In genomic region chr19:3832851-3833353, GRCm38 (mm10) we compare ENCODE assay signal across 9 mouse cellular contexts. TPM values are rescaled to one million over a fixed set of nuclear protein-coding genes. Genes with fewer than 3 reads are reported as not detected.
DNase-seq lines count a peak whose midpoint lies in the region; TF ChIP-seq lines count a peak whose summit lies in the region.
"Had no signal": no experiment of that assay in that cellular context is flagged by ENCODE, and none has a peak within 500 bp of the region (broad histone marks: within the 10 kb centered on the region; RNA-seq: fewer than 3 reads in every experiment).

No protein-coding gene starts in this region.

- H3K27me3 ChIP-seq in myocyte (ENCODE audit: control insufficient read depth, insufficient read depth, insufficient read length), result no peaks in the 10 kb centered on the region
- no peaks in the 10 kb centered on the region for H3K27me3 ChIP-seq in embryonic facial prominence, embryonic 10.5 days (replicated peaks; ENCODE audit: low read depth, poor library complexity, severe bottlenecking)
- H3K27me3 ChIP-seq in limb, embryonic 10.5 days (ENCODE audit: low read depth, poor library complexity, severe bottlenecking), result no peaks in the 10 kb centered on the region

- H3ac ChIP-seq in myocyte (ENCODE audit: control insufficient read depth, insufficient read length), result no peak overlapping the region

- WGBS in embryonic facial prominence, embryonic 10.5 days, result 65% methylated on average over 4 of the region's 4 CpGs
- 79% methylated on average over 4 of the region's 4 CpGs for WGBS in limb, embryonic 10.5 days

- peaks cover 5% of the 10 kb centered on the region for H3K4me1 ChIP-seq in embryonic facial prominence, embryonic 10.5 days
- no peaks in the 10 kb centered on the region for H3K4me1 ChIP-seq in limb, embryonic 10.5 days

- peak; percentile 12 for TF ChIP-seq POLR2A in myocyte (IDR thresholded peaks at IDR 0.05; ENCODE audit: insufficient read length, low read depth)

- no peak overlapping the region for H3K4me3 ChIP-seq in myocyte
- no peak overlapping the region for H3K4me3 ChIP-seq in embryonic facial prominence, embryonic 10.5 days
- no peak overlapping the region for H3K4me3 ChIP-seq in limb, embryonic 10.5 days

- H3K4me2 ChIP-seq in myocyte (ENCODE audit: low read depth), result peak overlapping the region; percentile 49

- no peaks in the 10 kb centered on the region for H3K79me2 ChIP-seq in myocyte (ENCODE audit: control insufficient read depth, insufficient read depth)

- no peaks in the 10 kb centered on the region for H3K36me3 ChIP-seq in myocyte (ENCODE audit: control insufficient read depth, insufficient read depth)
- no peaks in the 10 kb centered on the region for H3K36me3 ChIP-seq in embryonic facial prominence, embryonic 10.5 days (replicated peaks)
- no peaks in the 10 kb centered on the region for H3K36me3 ChIP-seq in limb, embryonic 10.5 days

- H3K27ac ChIP-seq in embryonic facial prominence, embryonic 10.5 days (replicated peaks), result no peak overlapping the region
- H3K27ac ChIP-seq in limb, embryonic 10.5 days, result no peak overlapping the region
- H3K27ac ChIP-seq: macrophage had no signal

- DNase-seq in 3T3-L1 (ENCODE audit: low read depth, low spot score), result peak; percentile 73
- peak; percentile 67 for DNase-seq in adrenal gland, postnatal 10 days
- peak; percentile 36 to 46 for DNase-seq in heart, adult 9 months (ENCODE audit: low spot score in 2 of 2)
- DNase-seq in kidney, postnatal 36 days, result peak; percentile 90 to 94
- no peak for DNase-seq in embryonic facial prominence, embryonic 10.5 days (ENCODE audit: low spot score)
- DNase-seq in limb, embryonic 10.5 days (ENCODE audit: low spot score), result no peak
- DNase-seq in frontal cortex, postnatal 10 days (ENCODE audit: low spot score in 2 of 2), result no peak

- H3K9me3 ChIP-seq in embryonic facial prominence, embryonic 10.5 days, result no peaks in the 10 kb centered on the region
- no peaks in the 10 kb centered on the region for H3K9me3 ChIP-seq in limb, embryonic 10.5 days (replicated peaks)

TF ChIP-seq in myocyte, 11 proteins besides CTCF, POLR2A, EP300 and RAD21:
- no peak for TF ChIP-seq REST (IDR thresholded peaks at IDR 0.05; ENCODE audit: insufficient read depth, insufficient read length)
- TF ChIP-seq MYOD1 (IDR thresholded peaks at IDR 0.05; ENCODE audit: control insufficient read depth in 1 of 3, insufficient read length in 2 of 3, low read depth in 2 of 3), result peak in 2 of 3 experiments; percentile 37 to 80
- no peak for TF ChIP-seq TCF3 (IDR thresholded peaks at IDR 0.05; ENCODE audit: insufficient read length, low read depth)
- TF ChIP-seq USF1 (IDR thresholded peaks at IDR 0.05; ENCODE audit: low read depth), result no peak
- TF ChIP-seq SRF (IDR thresholded peaks at IDR 0.05; ENCODE audit: control insufficient read depth, insufficient read length, low read depth), result no peak
- TF ChIP-seq POLR2AphosphoS2 (IDR thresholded peaks at IDR 0.05; ENCODE audit: insufficient read length, low read depth), result no peak
- TF ChIP-seq TCF12 (IDR thresholded peaks at IDR 0.05; ENCODE audit: insufficient read depth, poor library complexity, severe bottlenecking), result no peak
- TF ChIP-seq MYOG (IDR thresholded peaks at IDR 0.05; ENCODE audit: control insufficient read depth in 1 of 3, insufficient read depth in 1 of 3, insufficient read length in 2 of 3, low read depth in 2 of 3), result peak in 1 of 3 experiments; percentile 65
- no peak for TF ChIP-seq E2F4 (IDR thresholded peaks at IDR 0.05; ENCODE audit: insufficient read depth)
- TF ChIP-seq CEBPB (IDR thresholded peaks at IDR 0.05; ENCODE audit: insufficient read depth, poor library complexity, severe bottlenecking), result no peak
- TF ChIP-seq MAX (IDR thresholded peaks at IDR 0.05; ENCODE audit: low read depth), result no peak

RNA-seq across cellular contexts. Expression of gene Chka, which starts 18.7 kb away (rescaled TPM):
- total RNA-seq in adrenal gland, postnatal 10 days (2021), result 10 to 100 TPM; 46.6 to 53.1 TPM
- 35.5 TPM for polyA plus RNA-seq in myocyte (2012; fragmentation: generic; extraction: Trizol)
- polyA plus RNA-seq in embryonic facial prominence, embryonic 10.5 days (2016; fragmentation: Nextera tagmentation; extraction: Ambion mirVana), result 50.0 and 51.8 TPM in 2 replicates
- 48.5 and 50.0 TPM in 2 replicates for polyA plus RNA-seq in limb, embryonic 10.5 days (2016; fragmentation: Nextera tagmentation; extraction: Ambion mirVana)

Comparison
In these comparisons a context has a peak if more than half of its experiments do, and no peak if none do; other contexts are left out.
1. DNase-seq: peak in 3T3-L1 (single experiment), adrenal gland, postnatal 10 days (single experiment), heart, adult 9 months (2 of 2) and kidney, postnatal 36 days (2 of 2); none in embryonic facial prominence, embryonic 10.5 days (single experiment), limb, embryonic 10.5 days (single experiment) and frontal cortex, postnatal 10 days (0 of 2).